Mouse (Mus musculus) neural tube, embryonic 14.5 days (tissue): ENCODE measurements at regions not wholly inside any gene's neighbourhood (a gene's known extent, or its start where the extent isn't known, plus 50 kb on each side); places are given as distances from the start of the nearest gene placed in this dataset.

Source experiments
- ATAC-seq: fragments of 200-750 bp; cut with Nextera tagmentation; 2 replicates; pipeline ENCODE4 v1.8.0; 2017; ENCODE audit warnings: low read depth, mild to moderate bottlenecking, moderate TSS enrichment, moderate library complexity
- H3K27ac ChIP-seq: fragments of 300-500 bp; sonication (generic); 2 replicates; pipeline ENCODE4 v1.5.1; 2014; ENCODE audit warnings: low read depth, mild to moderate bottlenecking, control low read depth, low read length, moderate library complexity, mixed read lengths
- H3K27me3 ChIP-seq: fragments of 300-500 bp; sonication (generic); 2 replicates; pipeline ENCODE4 v1.6.1; 2014; ENCODE audit warnings: low read length; ENCODE audit not compliant: control insufficient read depth, insufficient read depth
- H3K36me3 ChIP-seq: fragments of 300-500 bp; sonication (generic); 2 replicates; pipeline ENCODE4 v1.6.1; 2014; ENCODE audit warnings: low read length, mixed read lengths; ENCODE audit not compliant: control insufficient read depth, insufficient read depth
- H3K4me1 ChIP-seq: fragments of 300-500 bp; sonication (generic); 2 replicates; pipeline ENCODE4 v1.6.1; 2014; ENCODE audit warnings: low read length; ENCODE audit not compliant: control insufficient read depth, insufficient read depth
- H3K4me2 ChIP-seq: fragments of 300-500 bp; sonication (generic); 2 replicates; pipeline ENCODE4 v1.6.1; 2014; ENCODE audit warnings: mild to moderate bottlenecking, low read depth, low read length, control low read depth
- H3K4me3 ChIP-seq: fragments of 300-500 bp; sonication (generic); 2 replicates; pipeline ENCODE4 v1.5.1; 2014; ENCODE audit warnings: low read depth, low read length, control low read depth, mixed read lengths
- H3K9ac ChIP-seq: fragments of 300-500 bp; sonication (generic); replicated peaks from 2 replicates; pipeline ENCODE4 v1.6.1; 2014; ENCODE audit warnings: low read depth, mild to moderate bottlenecking, control low read depth, low read length, mixed read lengths
- H3K9me3 ChIP-seq: fragments of 300-500 bp; sonication (generic); 2 replicates; pipeline ENCODE4 v1.6.1; 2016; ENCODE audit warnings: low read length; ENCODE audit not compliant: control insufficient read depth
- WGBS: fragments of 180-500 bp; shearing (Covaris S2); extraction: QIAGEN DNeasy Blood & Tissue Kit; methylation state at CpG from one replicate; pipeline ENCODE4 v1.1.7; 2014; 5-methylcytosine and 5-hydroxymethylcytosine counted together

GRCm38 (mm10) chr13:54285968-54286367, 85.2 kb upstream of the Cplx2 start:
- 76% methylated on average over 10 of the region's 10 CpGs for WGBS
- Histone ChIP-seq H3K27ac (no peak overlapping the region), H3K4me1 (peaks cover 3% of the 10 kb centered on the region; the same call in 1 of the 2 replicates), H3K36me3 (no peaks in the 10 kb centered on the region), H3K27me3 (no peaks in the 10 kb centered on the region), H3K4me3 (no peak overlapping the region), H3K4me2 (no peak overlapping the region), H3K9me3 (no peaks in the 10 kb centered on the region), H3K9ac (no peak overlapping the region)
- ATAC-seq: no peak

- WGBS: 90% methylated on average over 11 of the region's 11 CpGs
- Histone ChIP-seq H3K9me3 (no peaks in the 10 kb centered on the region), H3K4me1 (peaks cover 2% of the 10 kb centered on the region; the same call in 1 of the 2 replicates), H3K4me3 (no peak overlapping the region), H3K27ac (no peak overlapping the region), H3K9ac (no peak overlapping the region), H3K27me3 (no peaks in the 10 kb centered on the region), H3K4me2 (no peak overlapping the region), H3K36me3 (no peaks in the 10 kb centered on the region)
- ATAC-seq: no peak
These were observed 84.5 kb upstream of the Cplx2 start for GRCm38 (mm10) chr13:54286616-54287015.

- Histone ChIP-seq H3K27me3 (no peaks in the 10 kb centered on the region), H3K4me2 (no peak overlapping the region), H3K9me3 (no peaks in the 10 kb centered on the region), H3K4me1 (no peaks in the 10 kb centered on the region), H3K9ac (no peak overlapping the region), H3K4me3 (no peak overlapping the region), H3K36me3 (no peaks in the 10 kb centered on the region), H3K27ac (no peak overlapping the region)
- WGBS: 82% methylated on average over 9 of the region's 9 CpGs
- ATAC-seq: no peak
These were observed 81.1 kb upstream of the Cplx2 start for GRCm38 (mm10) chr13:54290066-54290465.

GRCm38 (mm10) chr13:54292394-54292793, 78.8 kb upstream of the Cplx2 start:
- WGBS: 89% methylated on average over 6 of the region's 6 CpGs
- Histone ChIP-seq H3K4me1 (no peaks in the 10 kb centered on the region), H3K9ac (no peak overlapping the region), H3K27me3 (no peaks in the 10 kb centered on the region), H3K4me2 (no peak overlapping the region), H3K9me3 (no peaks in the 10 kb centered on the region), H3K27ac (no peak overlapping the region), H3K4me3 (no peak overlapping the region), H3K36me3 (no peaks in the 10 kb centered on the region)
- no peak for ATAC-seq

- Histone ChIP-seq H3K4me3 (no peak overlapping the region), H3K27ac (no peak overlapping the region), H3K36me3 (no peaks in the 10 kb centered on the region), H3K4me2 (no peak overlapping the region), H3K4me1 (no peaks in the 10 kb centered on the region), H3K9me3 (no peaks in the 10 kb centered on the region), H3K9ac (no peak overlapping the region), H3K27me3 (no peaks in the 10 kb centered on the region)
- 91% methylated on average over 3 of the region's 3 CpGs for WGBS
- ATAC-seq: no peak
These were observed 78.1 kb upstream of the Cplx2 start for GRCm38 (mm10) chr13:54293006-54293405.

- WGBS: 77% methylated on average over 5 of the region's 5 CpGs
- Histone ChIP-seq H3K9me3 (no peaks in the 10 kb centered on the region), H3K4me3 (no peak overlapping the region), H3K27me3 (no peaks in the 10 kb centered on the region), H3K36me3 (no peaks in the 10 kb centered on the region), H3K9ac (no peak overlapping the region), H3K4me2 (no peak overlapping the region), H3K4me1 (0 out of 2 replicates have a peak, but pooled peaks cover 3% of the 10 kb centered on the region), H3K27ac (no peak overlapping the region)
- no peak for ATAC-seq
These were observed 75.5 kb upstream of the Cplx2 start for GRCm38 (mm10) chr13:54295475-54296259.

- ATAC-seq: no peak
- no peaks in the 10 kb centered on the region for H3K9me3 ChIP-seq
These were observed 74.9 kb upstream of the Cplx2 start for GRCm38 (mm10) chr13:54296260-54296555.

GRCm38 (mm10) chr13:54298851-54299250, 72.3 kb upstream of the Cplx2 start:
- Histone ChIP-seq H3K9ac (no peak overlapping the region), H3K4me1 (peaks cover 11% of the 10 kb centered on the region; the same call in 1 of the 2 replicates), H3K27me3 (no peaks in the 10 kb centered on the region), H3K4me3 (no peak overlapping the region), H3K27ac (no peak overlapping the region), H3K36me3 (no peaks in the 10 kb centered on the region), H3K9me3 (no peaks in the 10 kb centered on the region), H3K4me2 (no peak overlapping the region)
- WGBS: 61% methylated on average over 8 of the region's 8 CpGs
- ATAC-seq: no peak

More at GRCm38 (mm10) chr13:54296260-54296555, 74.9 kb upstream of the Cplx2 start:
- WGBS: 0% methylated on average over 1 of the region's 1 CpGs
- H3K4me2 ChIP-seq: no peak overlapping the region
- H3K27ac ChIP-seq: no peak overlapping the region
- no peaks in the 10 kb centered on the region for H3K27me3 ChIP-seq
- H3K4me3 ChIP-seq: no peak overlapping the region
- H3K9ac ChIP-seq: no peak overlapping the region
- 0 out of 2 replicates have a peak, but pooled peaks cover 3% of the 10 kb centered on the region for H3K4me1 ChIP-seq
- H3K36me3 ChIP-seq: no peaks in the 10 kb centered on the region

GRCm38 (mm10) chr13:54299295-54299694, 71.9 kb upstream of the Cplx2 start:
- Histone ChIP-seq H3K27ac (no peak overlapping the region), H3K4me3 (no peak overlapping the region), H3K9me3 (no peaks in the 10 kb centered on the region), H3K27me3 (no peaks in the 10 kb centered on the region), H3K36me3 (no peaks in the 10 kb centered on the region), H3K4me2 (no peak overlapping the region), H3K9ac (no peak overlapping the region), H3K4me1 (peaks cover 12% of the 10 kb centered on the region; the same call in 1 of the 2 replicates)
- 84% methylated on average over 5 of the region's 5 CpGs for WGBS
- ATAC-seq: no peak
